Mouse (Mus musculus): Measurements from ENCODE around the gene Pde4b. TPM values are rescaled to one million over a fixed set of nuclear protein-coding genes. Genes with fewer than 3 reads are reported as not detected.

The Pde4b gene
- polyA plus RNA-seq, 1 experiment from 2014 or later: 12.1 TPM

GRCm38 (mm10) chr4:102520669-102521261 lies 433.4 kb downstream of the Pde4b start:
- Histone ChIP-seq H3K4me3 (replicated peaks) (no peak overlapping the region), H3K4me1 (no peaks in the 10 kb centered on the region), H3K36me3 (no peaks in the 10 kb centered on the region), H3K27ac (no peak overlapping the region), H3K9me3 (no peaks in the 10 kb centered on the region), H3K27me3 (replicated peaks) (no peaks in the 10 kb centered on the region), H3K4me2 (no peak overlapping the region), H3K9ac (no peak overlapping the region)
- ATAC-seq (ENCODE audit: insufficient read depth, low FRiP score, low read depth): no peak
- 59% methylated on average over 8 of the region's 8 CpGs for WGBS

GRCm38 (mm10) chr4:102521434-102521833 lies 434.1 kb downstream of the Pde4b start:
- Histone ChIP-seq H3K36me3 (no peaks in the 10 kb centered on the region), H3K9me3 (no peaks in the 10 kb centered on the region), H3K4me3 (replicated peaks) (no peak overlapping the region), H3K27ac (no peak overlapping the region), H3K27me3 (replicated peaks) (no peaks in the 10 kb centered on the region), H3K4me2 (no peak overlapping the region), H3K9ac (no peak overlapping the region), H3K4me1 (no peaks in the 10 kb centered on the region)
- 81% methylated on average over 6 of the region's 6 CpGs for WGBS
- no peak for ATAC-seq (ENCODE audit: insufficient read depth, low FRiP score, low read depth)

- no peaks in the 10 kb centered on the region for H3K36me3 ChIP-seq
- ATAC-seq (ENCODE audit: insufficient read depth, low FRiP score, low read depth): no peak; the same call in 1 of the 2 replicates
- no peak overlapping the region for H3K27ac ChIP-seq
- no peak overlapping the region for H3K9ac ChIP-seq
- WGBS: 26% methylated on average over 7 of the region's 7 CpGs
- H3K4me1 ChIP-seq: peaks cover 7% of the 10 kb centered on the region
- H3K27me3 ChIP-seq (replicated peaks): no peaks in the 10 kb centered on the region
- no peak overlapping the region for H3K4me2 ChIP-seq
- H3K4me3 ChIP-seq (replicated peaks): no peak overlapping the region
- no peaks in the 10 kb centered on the region for H3K9me3 ChIP-seq
These were observed 440.0 kb downstream of the Pde4b start for GRCm38 (mm10) chr4:102527361-102527760.

- H3K27me3 ChIP-seq (replicated peaks): no peaks in the 10 kb centered on the region
- no peak for ATAC-seq (ENCODE audit: insufficient read depth, low FRiP score, low read depth)
- no peak overlapping the region for H3K4me3 ChIP-seq (replicated peaks)
- H3K9me3 ChIP-seq: no peaks in the 10 kb centered on the region
- H3K27ac ChIP-seq: no peak overlapping the region
- H3K9ac ChIP-seq: no peak overlapping the region
- WGBS: 90% methylated on average over 4 of the region's 4 CpGs
- H3K4me1 ChIP-seq: peaks cover 7% of the 10 kb centered on the region
- H3K4me2 ChIP-seq: no peak overlapping the region
- H3K36me3 ChIP-seq: no peaks in the 10 kb centered on the region
These were observed 443.5 kb downstream of the Pde4b start for GRCm38 (mm10) chr4:102530797-102531196.

GRCm38 (mm10) chr4:102531729-102532128 lies 444.4 kb downstream of the Pde4b start:
- Histone ChIP-seq H3K4me3 (replicated peaks) (no peak overlapping the region), H3K4me1 (peaks cover 4% of the 10 kb centered on the region), H3K9me3 (no peaks in the 10 kb centered on the region), H3K27ac (no peak overlapping the region), H3K9ac (no peak overlapping the region), H3K4me2 (no peak overlapping the region), H3K27me3 (replicated peaks) (no peaks in the 10 kb centered on the region), H3K36me3 (no peaks in the 10 kb centered on the region)
- ATAC-seq (ENCODE audit: insufficient read depth, low FRiP score, low read depth): no peak
- 59% methylated on average over 4 of the region's 4 CpGs for WGBS

- Histone ChIP-seq H3K4me1 (no peaks in the 10 kb centered on the region), H3K27ac (no peak overlapping the region), H3K9me3 (no peaks in the 10 kb centered on the region), H3K4me3 (replicated peaks) (no peak overlapping the region), H3K9ac (no peak overlapping the region), H3K27me3 (replicated peaks) (no peaks in the 10 kb centered on the region), H3K36me3 (no peaks in the 10 kb centered on the region), H3K4me2 (no peak overlapping the region)
- WGBS: 56% methylated on average over 8 of the region's 8 CpGs
- ATAC-seq (ENCODE audit: insufficient read depth, low FRiP score, low read depth): no peak
These were observed 446.1 kb downstream of the Pde4b start for GRCm38 (mm10) chr4:102533183-102534048.

- ATAC-seq (ENCODE audit: insufficient read depth, low FRiP score, low read depth): no peak
- H3K9me3 ChIP-seq: no peaks in the 10 kb centered on the region
- no peaks in the 10 kb centered on the region for H3K27me3 ChIP-seq (replicated peaks)
- no peak overlapping the region for H3K4me2 ChIP-seq
- no peak overlapping the region for H3K27ac ChIP-seq
- H3K36me3 ChIP-seq: no peaks in the 10 kb centered on the region
- 73% methylated on average over 5 of the region's 5 CpGs for WGBS
- no peak overlapping the region for H3K4me3 ChIP-seq (replicated peaks)
- no peaks in the 10 kb centered on the region for H3K4me1 ChIP-seq
- no peak overlapping the region for H3K9ac ChIP-seq
These were observed 446.8 kb downstream of the Pde4b start for GRCm38 (mm10) chr4:102534049-102534730.

GRCm38 (mm10) chr4:102535886-102536285 lies 448.5 kb downstream of the Pde4b start:
- no peaks in the 10 kb centered on the region for H3K9me3 ChIP-seq
- H3K27ac ChIP-seq: no peak overlapping the region
- no peaks in the 10 kb centered on the region for H3K36me3 ChIP-seq
- no peak overlapping the region for H3K4me2 ChIP-seq
- H3K4me3 ChIP-seq (replicated peaks): no peak overlapping the region
- no peaks in the 10 kb centered on the region for H3K27me3 ChIP-seq (replicated peaks)
- 65% methylated on average over 3 of the region's 3 CpGs for WGBS
- H3K9ac ChIP-seq: no peak overlapping the region
- ATAC-seq (ENCODE audit: insufficient read depth, low FRiP score, low read depth): no peak
- H3K4me1 ChIP-seq: no peaks in the 10 kb centered on the region

GRCm38 (mm10) chr4:102538266-102538665 lies 450.9 kb downstream of the Pde4b start:
- WGBS: 94% methylated on average over 1 of the region's 1 CpGs
- no peak for ATAC-seq (ENCODE audit: insufficient read depth, low FRiP score, low read depth)

GRCm38 (mm10) chr4:102538793-102539192 lies 451.4 kb downstream of the Pde4b start:
- Histone ChIP-seq H3K9me3 (no peaks in the 10 kb centered on the region), H3K36me3 (no peaks in the 10 kb centered on the region), H3K27me3 (replicated peaks) (no peaks in the 10 kb centered on the region), H3K4me3 (replicated peaks) (no peak overlapping the region), H3K4me1 (no peaks in the 10 kb centered on the region), H3K27ac (no peak overlapping the region), H3K9ac (no peak overlapping the region), H3K4me2 (no peak overlapping the region)
- no peak for ATAC-seq (ENCODE audit: insufficient read depth, low FRiP score, low read depth)
- WGBS: 87% methylated on average over 2 of the region's 2 CpGs

More at GRCm38 (mm10) chr4:102538266-102538665, 450.9 kb downstream of the Pde4b start:
- no peak overlapping the region for H3K4me2 ChIP-seq
- H3K27me3 ChIP-seq (replicated peaks): no peaks in the 10 kb centered on the region
- H3K27ac ChIP-seq: no peak overlapping the region
- no peaks in the 10 kb centered on the region for H3K4me1 ChIP-seq
- H3K36me3 ChIP-seq: no peaks in the 10 kb centered on the region
- H3K9me3 ChIP-seq: no peaks in the 10 kb centered on the region
- H3K4me3 ChIP-seq (replicated peaks): no peak overlapping the region
- no peak overlapping the region for H3K9ac ChIP-seq

GRCm38 (mm10) chr4:102539598-102540180 lies 452.3 kb downstream of the Pde4b start:
- ATAC-seq (ENCODE audit: insufficient read depth, low FRiP score, low read depth): no peak
- 60% methylated on average over 5 of the region's 5 CpGs for WGBS

GRCm38 (mm10) chr4:102542976-102543375 lies 455.6 kb downstream of the Pde4b start:
- Histone ChIP-seq H3K4me3 (replicated peaks) (no peak overlapping the region), H3K27me3 (replicated peaks) (no peaks in the 10 kb centered on the region), H3K4me1 (no peaks in the 10 kb centered on the region), H3K36me3 (no peaks in the 10 kb centered on the region), H3K9ac (no peak overlapping the region), H3K9me3 (no peaks in the 10 kb centered on the region), H3K4me2 (no peak overlapping the region), H3K27ac (no peak overlapping the region)
- ATAC-seq (ENCODE audit: insufficient read depth, low FRiP score, low read depth): no peak
- 75% methylated on average over 3 of the region's 3 CpGs for WGBS

More at GRCm38 (mm10) chr4:102539598-102540180, 452.3 kb downstream of the Pde4b start:
- H3K36me3 ChIP-seq: no peaks in the 10 kb centered on the region
- no peaks in the 10 kb centered on the region for H3K9me3 ChIP-seq
- no peaks in the 10 kb centered on the region for H3K27me3 ChIP-seq (replicated peaks)
- no peak overlapping the region for H3K4me2 ChIP-seq
- H3K9ac ChIP-seq: no peak overlapping the region
- H3K4me1 ChIP-seq: no peaks in the 10 kb centered on the region
- H3K4me3 ChIP-seq (replicated peaks): no peak overlapping the region
- no peak overlapping the region for H3K27ac ChIP-seq
